Mouse (Mus musculus) spleen, adult 2 months (tissue): Measurements from ENCODE around the gene Rheb.

Experiments used
- CTCF ChIP-seq: fragments of 200-500 bp; IDR thresholded peaks from 2 replicates; pipeline ENCODE4 v1.5.1; 2011; ENCODE audit warnings: mild to moderate bottlenecking, inconsistent platforms; ENCODE audit not compliant: insufficient read depth, insufficient read length, insufficient replicate concordance; ENCODE audit errors: extremely low read depth
- POLR2A ChIP-seq: fragments of 200-500 bp; IDR thresholded peaks from 2 replicates; pipeline ENCODE4 v1.6.1; 2011; ENCODE audit warnings: low read depth, low read length, inconsistent platforms

DNA sequence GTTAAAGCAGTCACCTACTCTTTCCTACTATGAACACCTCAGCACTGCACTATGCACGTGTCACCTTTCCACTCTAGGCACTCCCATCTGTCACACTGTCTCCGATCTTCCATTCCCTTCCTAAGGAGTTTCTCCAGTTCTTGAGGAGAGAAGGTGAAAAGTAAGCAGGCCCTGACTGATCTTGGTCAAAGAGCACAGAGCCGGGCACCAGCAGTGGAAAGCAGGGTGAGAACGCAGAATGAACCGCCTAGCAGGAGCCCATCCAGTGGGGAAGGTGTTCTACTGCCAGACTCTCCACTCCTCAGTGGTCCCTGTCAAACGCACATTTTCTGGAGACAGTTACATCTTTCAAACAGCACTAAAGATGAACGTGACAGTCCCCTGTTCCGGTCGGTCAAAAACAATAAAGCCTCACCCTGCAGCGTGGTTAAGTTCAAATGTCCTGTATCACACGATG lies 1.4 kb downstream of the Rheb start:
- TF ChIP-seq CTCF (no peak), POLR2A (no peak)
